Mouse (Mus musculus) forebrain, embryonic 15.5 days (tissue): ENCODE measurements around the gene Tra2a. TPM values are rescaled to one million over a fixed set of nuclear protein-coding genes. Genes with fewer than 3 reads are reported as not detected.

Source experiments
- ATAC-seq: fragments of 200-750 bp; cut with Nextera tagmentation; replicated peaks from 2 replicates; pipeline ENCODE4 v1.8.0; 2017; ENCODE audit warnings: mild to moderate bottlenecking, moderate TSS enrichment, moderate library complexity
- H3K27ac ChIP-seq: fragments of 300-500 bp; sonication (generic); replicated peaks from 2 replicates; pipeline ENCODE4 v1.5.1; 2015; ENCODE audit warnings: mild to moderate bottlenecking, inconsistent platforms
- H3K27me3 ChIP-seq: fragments of 300-500 bp; sonication (generic); 2 replicates; pipeline ENCODE4 v1.6.1; 2015; ENCODE audit warnings: inconsistent platforms
- H3K36me3 ChIP-seq: fragments of 300-500 bp; sonication (generic); 2 replicates; pipeline ENCODE4 v1.6.1; 2015; ENCODE audit warnings: mild to moderate bottlenecking, inconsistent platforms
- H3K4me1 ChIP-seq: fragments of 300-500 bp; sonication (generic); 2 replicates; pipeline ENCODE4 v1.6.1; 2015; ENCODE audit warnings: inconsistent platforms
- H3K4me2 ChIP-seq: fragments of 300-500 bp; sonication (generic); replicated peaks from 2 replicates; pipeline ENCODE4 v1.6.1; 2015; ENCODE audit warnings: mild to moderate bottlenecking, inconsistent platforms
- H3K4me3 ChIP-seq: fragments of 300-500 bp; sonication (generic); 2 replicates; pipeline ENCODE4 v1.5.1; 2015; ENCODE audit warnings: mild to moderate bottlenecking, inconsistent platforms
- H3K9ac ChIP-seq: fragments of 300-500 bp; sonication (generic); replicated peaks from 2 replicates; pipeline ENCODE4 v1.6.1; 2015; ENCODE audit warnings: mild to moderate bottlenecking, inconsistent platforms
- H3K9me3 ChIP-seq: fragments of 300-500 bp; sonication (generic); 2 replicates; pipeline ENCODE4 v1.6.1; 2016; ENCODE audit warnings: inconsistent platforms
- WGBS: fragments of 180-500 bp; shearing (Covaris S2); methylation state at CpG from one replicate; pipeline ENCODE4 v1.1.7; 2015; ENCODE audit warnings: mixed read lengths; 5-methylcytosine and 5-hydroxymethylcytosine counted together
- polyA plus RNA-seq: library from polyadenylated mRNA; unstranded; fragments of >200 nt; fragmentation: Nextera tagmentation; extraction: Ambion mirVana; gene quantifications from 2 replicates; pipeline ENCODE4 v1.2.1, GENCODE M21; 2015

Gene Tra2a
- polyA plus RNA-seq, 1 experiment from 2014 or later: 147 TPM

GRCm38 (mm10) chr6:49228126-49228679 lies 35.6 kb downstream of the Tra2a start:
- no peaks in the 10 kb centered on the region for H3K27me3 ChIP-seq
- H3K36me3 ChIP-seq: no peaks in the 10 kb centered on the region
- H3K4me2 ChIP-seq: no peak overlapping the region
- H3K4me3 ChIP-seq: no peak overlapping the region
- 13% methylated on average over 7 of the region's 7 CpGs for WGBS
- no peaks in the 10 kb centered on the region for H3K9me3 ChIP-seq
- H3K4me1 ChIP-seq: 0 out of 2 replicates have a peak, but pooled peaks cover 3% of the 10 kb centered on the region
- no peak for ATAC-seq
- H3K9ac ChIP-seq: no peak overlapping the region
- no peak overlapping the region for H3K27ac ChIP-seq

- Histone ChIP-seq H3K36me3 (no peaks in the 10 kb centered on the region), H3K9me3 (no peaks in the 10 kb centered on the region), H3K4me2 (peak overlapping the region; percentile 17; the same call in 1 of the 2 replicates), H3K9ac (no peak overlapping the region), H3K4me1 (0 out of 2 replicates have a peak, but pooled peaks cover 3% of the 10 kb centered on the region), H3K27me3 (no peaks in the 10 kb centered on the region), H3K27ac (no peak overlapping the region), H3K4me3 (no peak overlapping the region)
- WGBS: 4% methylated on average over 15 of the region's 15 CpGs
- no peak for ATAC-seq
Observed at GRCm38 (mm10) chr6:49227184-49227735, 36.6 kb downstream of the Tra2a start.

- H3K27me3 ChIP-seq: no peaks in the 10 kb centered on the region
- no peak for ATAC-seq
- H3K4me1 ChIP-seq: 0 out of 2 replicates have a peak, but pooled peaks cover 3% of the 10 kb centered on the region
- H3K36me3 ChIP-seq: no peaks in the 10 kb centered on the region
- no peak overlapping the region for H3K9ac ChIP-seq
- H3K4me2 ChIP-seq: no peak overlapping the region
- no peak overlapping the region for H3K4me3 ChIP-seq
- H3K9me3 ChIP-seq: no peaks in the 10 kb centered on the region
- WGBS: 85% methylated on average over 3 of the region's 3 CpGs
- no peak overlapping the region for H3K27ac ChIP-seq
Observed at GRCm38 (mm10) chr6:49225728-49226123, 38.1 kb downstream of the Tra2a start.

DNA sequence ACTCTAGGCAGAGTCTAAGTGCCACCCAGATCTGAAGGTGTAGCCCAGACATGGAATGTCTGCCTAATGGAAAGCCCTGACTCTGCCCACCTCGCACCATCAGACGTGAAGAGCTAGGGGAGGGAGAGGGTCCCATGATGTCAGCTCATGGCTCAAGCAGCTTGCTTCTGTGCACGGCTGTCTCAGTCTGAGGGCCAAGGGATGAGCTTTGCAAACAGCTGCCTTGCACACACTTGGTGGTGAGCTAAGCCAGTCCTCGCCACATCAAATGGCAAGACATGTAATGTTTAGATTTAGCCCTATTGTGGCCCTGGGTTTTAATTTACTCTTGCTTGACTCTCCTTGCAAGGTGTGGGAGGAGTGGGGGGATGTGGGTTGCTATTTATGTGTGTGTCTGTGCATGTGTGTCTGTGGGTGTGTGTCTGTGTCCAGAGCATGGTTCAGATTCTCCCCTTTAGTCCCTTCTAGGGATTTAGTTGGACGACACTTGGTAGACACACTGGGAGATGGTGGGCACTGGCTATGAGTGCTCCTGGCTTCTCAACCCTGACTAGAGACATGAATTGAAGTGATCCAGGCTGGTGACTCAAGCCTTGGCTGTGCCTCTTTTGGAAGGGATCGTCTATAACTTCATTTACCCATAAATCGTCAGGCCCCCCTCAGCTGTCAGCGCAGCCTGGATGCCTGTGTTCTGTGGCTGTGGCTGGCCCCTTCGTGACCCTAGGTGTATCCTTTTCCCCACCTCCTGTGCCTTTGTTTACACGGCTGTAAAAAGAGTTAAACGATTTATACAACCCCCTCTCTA lies 38.7 kb downstream of the Tra2a start:
- Histone ChIP-seq H3K4me2 (no peak overlapping the region), H3K9ac (no peak overlapping the region), H3K4me1 (peaks cover 4% of the 10 kb centered on the region), H3K27ac (no peak overlapping the region), H3K36me3 (no peaks in the 10 kb centered on the region), H3K4me3 (no peak overlapping the region), H3K27me3 (no peaks in the 10 kb centered on the region), H3K9me3 (no peaks in the 10 kb centered on the region)
- WGBS: 61% methylated on average over 11 of the region's 11 CpGs
- no peak for ATAC-seq

GRCm38 (mm10) chr6:49221906-49222305 lies 41.9 kb downstream of the Tra2a start:
- Histone ChIP-seq H3K9ac (no peak overlapping the region), H3K36me3 (no peaks in the 10 kb centered on the region), H3K27ac (no peak overlapping the region), H3K4me2 (no peak overlapping the region), H3K4me3 (no peak overlapping the region), H3K27me3 (no peaks in the 10 kb centered on the region), H3K9me3 (no peaks in the 10 kb centered on the region), H3K4me1 (peaks cover 12% of the 10 kb centered on the region)
- WGBS: 6% methylated on average over 7 of the region's 7 CpGs
- ATAC-seq: no peak

DNA sequence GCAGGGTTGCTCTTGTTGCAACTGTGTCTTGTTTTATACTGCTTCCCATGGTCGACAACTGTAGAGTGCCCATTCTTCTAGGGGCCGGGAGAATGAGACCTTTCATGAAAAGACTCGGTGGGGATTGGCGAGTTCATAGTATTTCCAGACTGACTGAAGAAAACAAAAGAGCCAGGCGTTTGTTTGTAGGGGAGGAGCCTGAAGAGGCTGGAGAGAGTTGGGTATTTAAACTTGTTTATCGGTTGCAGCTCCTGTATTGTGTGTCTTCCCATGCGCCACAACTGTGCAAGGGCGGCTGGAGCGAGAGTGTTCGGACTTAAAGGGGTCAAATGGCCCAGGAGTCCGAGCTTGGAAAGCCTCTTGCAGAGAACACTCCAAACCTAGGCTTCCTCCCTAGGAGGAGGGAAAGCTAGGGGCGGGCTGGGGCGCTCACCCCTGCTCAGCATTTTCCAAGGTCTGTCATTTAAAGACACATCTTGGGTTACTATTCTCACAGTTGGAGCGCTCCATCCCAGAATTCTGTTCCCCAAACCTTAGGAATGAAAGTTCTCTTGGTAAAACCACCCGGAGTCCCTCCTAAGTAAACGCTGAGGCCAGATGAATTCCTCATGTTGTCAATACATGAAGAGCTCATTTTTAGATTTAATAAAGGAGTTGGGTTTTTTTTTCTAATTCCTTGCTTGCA lies 43.8 kb downstream of the Tra2a start:
- Histone ChIP-seq H3K4me1 (peaks cover 19% of the 10 kb centered on the region), H3K27me3 (no peaks in the 10 kb centered on the region), H3K4me3 (no peak overlapping the region), H3K36me3 (no peaks in the 10 kb centered on the region), H3K9me3 (no peaks in the 10 kb centered on the region), H3K27ac (no peak overlapping the region), H3K4me2 (peak overlapping the region; percentile 21), H3K9ac (no peak overlapping the region)
- ATAC-seq: no peak
- 3% methylated on average over 16 of the region's 16 CpGs for WGBS

- 16% methylated on average over 4 of the region's 4 CpGs for WGBS
- no peaks in the 10 kb centered on the region for H3K27me3 ChIP-seq
- H3K9ac ChIP-seq: no peak overlapping the region
- H3K27ac ChIP-seq: no peak overlapping the region
- H3K4me2 ChIP-seq: no peak overlapping the region
- H3K9me3 ChIP-seq: no peaks in the 10 kb centered on the region
- peaks cover 19% of the 10 kb centered on the region for H3K4me1 ChIP-seq
- H3K36me3 ChIP-seq: no peaks in the 10 kb centered on the region
- no peak overlapping the region for H3K4me3 ChIP-seq
- no peak for ATAC-seq
Observed at GRCm38 (mm10) chr6:49219001-49219560, 44.8 kb downstream of the Tra2a start.

GRCm38 (mm10) chr6:49218275-49218802 lies 45.5 kb downstream of the Tra2a start:
- ATAC-seq: no peak
- WGBS: under 1% methylated on average over 31 of the region's 31 CpGs
- peaks cover 21% of the 10 kb centered on the region for H3K4me1 ChIP-seq
- no peak overlapping the region; the same call in none of the 2 replicates for H3K9ac ChIP-seq
- H3K36me3 ChIP-seq: no peaks in the 10 kb centered on the region
- H3K9me3 ChIP-seq: no peaks in the 10 kb centered on the region
- peak overlapping the region; percentile 84 for H3K4me2 ChIP-seq
- no peaks in the 10 kb centered on the region for H3K27me3 ChIP-seq
- H3K27ac ChIP-seq: no peak overlapping the region
- H3K4me3 ChIP-seq: peak overlapping the region; percentile 51

DNA sequence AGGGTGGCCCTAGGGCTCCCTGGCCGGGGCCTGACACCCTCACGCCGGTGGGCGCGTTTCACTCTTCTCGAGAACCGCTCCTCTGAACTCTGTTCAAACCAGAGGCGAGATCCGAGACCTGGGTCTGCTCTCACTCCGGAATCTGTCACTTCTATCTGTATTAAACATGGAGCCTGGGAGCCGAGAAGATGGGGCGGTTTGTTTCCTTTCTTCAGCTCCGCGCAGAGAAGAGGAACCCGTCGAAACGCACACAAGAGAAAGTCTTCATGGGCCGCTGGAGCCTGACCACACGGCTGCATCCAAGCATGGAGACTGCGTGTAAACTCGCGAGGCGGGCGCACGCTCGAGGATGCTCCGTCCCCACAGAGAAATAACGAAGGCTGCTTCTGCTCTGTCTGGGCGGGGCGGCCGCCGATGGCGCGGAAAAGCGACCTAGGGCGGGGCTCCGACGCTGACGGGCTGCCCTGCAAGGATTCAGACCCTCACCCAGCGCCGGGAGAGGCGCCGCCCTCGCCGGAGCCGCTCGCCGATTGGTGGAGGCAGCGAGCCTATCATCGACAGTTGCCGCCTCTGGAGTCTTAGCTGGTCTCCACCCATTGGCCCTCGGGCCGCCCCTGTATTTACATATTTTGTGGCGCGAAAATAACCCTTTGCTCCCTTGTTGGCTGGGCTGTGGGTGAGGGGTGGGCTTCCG lies 46.1 kb downstream of the Tra2a start:
- ATAC-seq: peak; percentile 94

DNA sequence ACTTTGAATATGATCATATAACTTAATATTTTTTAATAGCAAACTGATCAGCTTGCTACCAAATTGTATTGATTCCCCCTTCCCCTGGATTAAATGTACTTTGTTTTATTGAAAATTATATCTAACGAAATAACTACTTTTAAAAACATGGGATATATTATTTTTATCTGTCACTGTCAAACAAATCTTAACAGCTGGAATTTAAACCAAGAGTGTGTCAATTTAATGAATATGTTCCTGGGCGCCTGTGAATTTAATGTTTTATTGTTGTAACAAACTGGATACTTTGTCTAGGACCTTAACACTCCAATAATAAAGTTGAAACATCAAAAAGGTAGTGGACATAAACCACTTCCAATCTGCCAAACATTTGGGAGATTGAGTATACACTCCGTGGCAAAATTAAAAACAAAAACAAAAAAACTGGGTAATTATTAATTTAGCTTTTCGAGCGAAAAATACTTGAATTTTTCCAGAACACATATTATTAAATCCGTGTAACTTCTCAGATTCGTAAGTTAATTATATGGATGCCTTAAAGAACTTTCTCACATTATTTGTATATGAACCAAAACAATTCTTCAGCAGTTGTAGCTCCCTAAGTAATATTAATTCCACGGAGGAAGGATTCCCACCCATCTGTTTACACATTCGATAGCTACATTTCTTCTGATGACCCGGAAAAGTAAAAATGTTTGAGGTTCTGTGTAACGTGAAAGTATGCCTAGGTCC lies 46.9 kb downstream of the Tra2a start:
- 2% methylated on average over 11 of the region's 11 CpGs for WGBS
- Histone ChIP-seq H3K9me3 (no peaks in the 10 kb centered on the region), H3K4me1 (peaks cover 35% of the 10 kb centered on the region), H3K4me3 (peak overlapping the region; percentile 51), H3K4me2 (peak overlapping the region; percentile 84), H3K9ac (peak overlapping the region; percentile 55), H3K27me3 (no peaks in the 10 kb centered on the region), H3K27ac (peak overlapping the region; percentile 90), H3K36me3 (no peaks in the 10 kb centered on the region)
- ATAC-seq: no peak

More for the DNA sequence above, 46.1 kb downstream of the Tra2a start:
- Histone ChIP-seq H3K4me3 (peak overlapping the region; percentile 51), H3K36me3 (no peaks in the 10 kb centered on the region), H3K27ac (peak overlapping the region; percentile 90), H3K27me3 (no peaks in the 10 kb centered on the region), H3K9me3 (no peaks in the 10 kb centered on the region), H3K4me1 (peaks cover 28% of the 10 kb centered on the region), H3K4me2 (peak overlapping the region; percentile 84), H3K9ac (peak overlapping the region; percentile 55)
- under 1% methylated on average over 56 of the region's 56 CpGs for WGBS
